Mouse (Mus musculus): ENCODE results near the gene Zbtb16.

DNA sequence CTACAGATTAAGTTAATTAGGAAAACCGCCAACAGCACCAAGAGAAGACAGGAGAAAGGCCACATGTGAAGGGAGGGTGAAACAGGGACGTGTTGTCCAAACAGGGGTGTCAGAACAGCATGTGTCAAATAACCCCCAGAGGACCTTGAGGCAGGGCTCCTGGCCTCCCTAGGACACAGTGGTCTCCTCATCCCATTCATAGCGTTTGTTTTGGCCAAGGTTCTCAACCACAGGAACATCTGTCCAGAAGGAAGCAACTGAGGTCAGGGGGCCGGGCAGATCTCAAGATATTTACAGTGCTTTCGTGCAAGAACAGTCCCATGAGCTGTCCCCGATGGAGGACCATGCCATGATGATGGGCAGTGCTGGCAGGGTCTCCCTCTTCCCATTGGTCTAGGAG is 49.2 kb downstream of the Zbtb16 start:
- no peak for TF ChIP-seq CTCF (conservative IDR thresholded peaks at IDR 0.05; ENCODE audit: low read length)
- TF ChIP-seq NANOG (IDR thresholded peaks at IDR 0.05; ENCODE audit: borderline replicate concordance, low read length), result no peak
